Mouse (Mus musculus) CD4-positive, CD25-positive, alpha-beta regulatory T cell, adult 4 months (primary cell): ENCODE data around the gene A3galt2. TPM values are rescaled to one million over a fixed set of nuclear protein-coding genes. Genes with fewer than 3 reads are reported as not detected.

Experiments
- ATAC-seq: one replicate; pipeline ENCODE4 v1.8.0; 2017
- polyA plus RNA-seq, 2 experiments: library from polyadenylated mRNA; unstranded; fragments of 100-300 nt; shearing (Covaris generic); gene quantifications; one replicate each; pipeline ENCODE4 v1.2.1; 2017

A3galt2 gene
- polyA plus RNA-seq, 2 experiments from 2014 or later, result 0.18 to 0.22 TPM

- ATAC-seq, result no peak
Measured at GRCm38 (mm10) chr4:128801675-128802465, 46.7 kb downstream of the A3galt2 start.

- no peak for ATAC-seq
Measured at GRCm38 (mm10) chr4:128803569-128803968, 48.4 kb downstream of the A3galt2 start.

DNA sequence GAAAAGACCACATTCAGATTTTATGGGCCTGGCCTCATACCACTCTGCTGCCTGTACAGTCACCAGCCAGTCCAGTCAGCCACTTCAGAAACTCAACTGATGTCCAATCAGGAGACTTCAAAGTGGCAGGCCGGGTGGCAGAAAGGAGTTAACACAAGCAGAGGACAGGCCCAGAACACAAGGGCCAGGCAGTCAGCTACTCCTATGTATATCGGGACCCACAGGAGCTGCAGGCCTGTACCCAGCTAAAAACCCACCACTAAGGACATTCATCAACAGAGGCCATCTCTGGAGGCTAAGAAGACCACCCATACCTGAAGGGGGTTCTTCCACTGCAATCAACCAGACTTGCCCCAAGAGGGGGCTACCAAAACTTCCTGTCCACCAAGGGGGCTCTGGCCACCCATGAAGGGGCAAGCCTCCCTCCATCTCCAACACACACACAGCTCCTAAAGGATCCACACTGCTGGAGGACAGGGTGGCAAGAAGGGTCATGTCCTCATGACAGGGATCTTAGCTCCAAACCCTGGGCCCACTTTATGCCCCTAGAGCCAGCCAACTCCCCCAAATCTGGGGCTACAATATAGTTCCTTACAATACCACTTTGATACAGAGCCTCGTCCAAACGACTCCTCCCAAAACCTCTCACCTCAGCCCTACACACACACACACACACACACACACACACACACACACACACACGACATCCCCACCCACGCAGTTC is 49.4 kb downstream of the A3galt2 start:
- ATAC-seq, result no peak

- ATAC-seq, result peak; percentile 30
Measured at GRCm38 (mm10) chr4:128805150-128806042, 50.2 kb downstream of the A3galt2 start.

DNA sequence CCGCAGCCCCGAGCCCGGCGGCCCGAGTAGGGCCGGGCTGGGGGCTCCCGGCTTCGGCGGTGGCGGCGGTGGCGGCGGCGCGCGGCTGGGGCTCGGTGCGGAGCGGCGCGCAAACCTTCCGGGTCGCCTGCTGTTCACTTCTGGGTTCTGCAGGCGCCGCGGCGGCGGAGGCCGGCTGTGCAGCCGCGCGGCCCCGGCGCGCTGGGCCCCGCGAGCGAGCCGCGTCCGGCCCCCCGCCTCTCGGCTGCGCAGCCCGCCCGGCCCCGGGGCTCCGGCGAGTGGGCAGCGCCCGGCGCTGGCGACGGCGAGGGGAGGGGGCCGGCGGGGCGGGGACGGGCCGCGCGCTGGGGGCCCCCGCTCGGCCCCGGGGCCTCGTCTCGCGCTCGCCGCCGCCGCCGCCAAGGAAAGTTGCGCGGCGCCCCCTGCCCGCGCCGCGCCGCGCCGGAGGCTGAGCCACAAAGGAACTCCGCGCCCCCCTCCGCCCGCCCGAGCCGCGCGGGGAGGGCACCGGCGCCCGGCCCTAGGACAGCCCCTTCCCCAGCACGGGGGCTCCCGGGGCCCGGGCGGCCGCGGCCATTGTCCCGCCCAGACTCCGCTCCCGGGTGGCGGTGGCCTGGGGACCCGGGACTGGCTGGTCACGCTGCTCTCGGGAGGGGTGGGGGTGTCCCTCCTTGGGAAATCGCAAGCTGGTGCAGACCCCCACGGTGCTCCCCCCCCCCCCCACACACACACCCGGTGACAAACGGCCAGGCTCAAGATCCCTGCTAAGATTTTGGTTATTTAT is 51.1 kb downstream of the A3galt2 start, which contains the start of gene Zfp362:
Zfp362 (minus strand) TSS at position 3 of the 784 bp plus-strand sequence.
- ATAC-seq, result peak; percentile 78

- ATAC-seq, result peak; percentile 21
Measured at GRCm38 (mm10) chr4:128806827-128807179, 51.6 kb downstream of the A3galt2 start.

GRCm38 (mm10) chr4:128811382-128812056 is 56.4 kb downstream of the A3galt2 start:
- peak; percentile 98 for ATAC-seq

DNA sequence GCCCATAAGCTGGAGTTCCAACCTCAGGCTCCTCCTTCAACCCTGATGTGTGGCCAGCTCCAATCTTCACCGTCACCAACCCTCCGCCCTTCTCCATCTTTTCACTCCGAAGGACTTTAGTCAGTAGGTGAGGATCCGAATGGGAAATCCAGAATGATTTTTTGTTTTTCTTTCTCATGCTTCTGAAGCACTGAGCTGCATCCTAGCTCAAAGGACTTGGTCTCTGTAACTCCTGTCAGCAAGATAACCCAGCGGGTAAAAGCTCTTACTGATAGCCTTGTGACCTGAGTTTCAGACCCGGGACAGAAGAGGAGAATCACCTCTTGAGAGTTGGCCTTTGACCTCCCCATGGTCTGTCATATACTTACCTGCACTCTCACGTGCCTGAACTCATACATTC is 61.8 kb downstream of the A3galt2 start:
- ATAC-seq, result no peak

Other genes with a start within 250 kb of the A3galt2 start
- 1 to 10 TPM; 3.1 TPM for gene Zscan20, start 145.3 kb upstream of the A3galt2 start, polyA plus RNA-seq
- gene Tlr12, start 136.7 kb upstream of the A3galt2 start, polyA plus RNA-seq, result 1 to 10 TPM; 2.0 to 6.1 TPM
- gene Phc2, start 100.7 kb upstream of the A3galt2 start, polyA plus RNA-seq, result 10 to 100 TPM; 13.1 to 14.1 TPM
- gene Zfp362, start 50.7 kb downstream of the A3galt2 start, polyA plus RNA-seq, result 1 to 10 TPM; 8.3 to 8.4 TPM
- gene Trim62, start 128.2 kb downstream of the A3galt2 start, polyA plus RNA-seq, result 1 to 10 TPM; 1.3 to 1.6 TPM
- under 1 TPM in 1 of 2 experiments, not detected in 1; 0.66 TPM for gene Azin2, start 207.1 kb downstream of the A3galt2 start, polyA plus RNA-seq
- 100 to 1,000 TPM in 1 of 2 experiments, 10 to 100 TPM in 1; 74.6 to 113 TPM for gene Ak2, start 236.6 kb downstream of the A3galt2 start, polyA plus RNA-seq